Mouse (Mus musculus) liver, adult (tissue): ENCODE measurements around the gene Nipa1.

Experiments used
- GATA4 ChIP-seq: IDR thresholded peaks from 2 replicates; pipeline ENCODE4 v1.6.1; 2014; ENCODE audit warnings: mild to moderate bottlenecking, low read length; ENCODE audit not compliant: insufficient replicate concordance

The Nipa1 gene

DNA sequence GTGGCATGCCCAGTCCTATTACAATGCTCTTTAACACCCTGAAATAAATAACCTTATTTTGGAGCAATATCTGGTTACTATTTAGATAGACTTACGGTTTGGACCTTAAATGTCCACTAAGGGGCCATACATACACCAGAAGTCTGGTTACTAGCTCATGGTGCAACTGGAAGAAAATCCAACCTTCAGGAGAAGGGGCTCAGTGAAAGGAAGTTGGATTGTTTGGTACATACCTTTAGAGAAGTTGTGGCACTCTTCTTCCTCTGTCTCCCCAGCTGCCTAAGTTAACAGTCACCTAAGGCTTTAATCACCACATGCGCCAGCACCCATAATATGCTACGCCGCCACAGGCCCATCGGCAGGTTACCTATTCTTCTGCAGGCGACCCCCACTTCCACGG is 3.9 kb downstream of the Nipa1 start:
- no peak for TF ChIP-seq GATA4

- TF ChIP-seq GATA4 = no peak
Measured at GRCm38 (mm10) chr7:56015172-56015571, 4.6 kb downstream of the Nipa1 start.

GRCm38 (mm10) chr7:56013261-56014001 is 6.3 kb downstream of the Nipa1 start:
- no peak for TF ChIP-seq GATA4

- TF ChIP-seq GATA4 = no peak
Measured at GRCm38 (mm10) chr7:56011018-56011333, 8.8 kb downstream of the Nipa1 start.

- no peak for TF ChIP-seq GATA4
Measured at GRCm38 (mm10) chr7:56010318-56011017, 9.3 kb downstream of the Nipa1 start.

DNA sequence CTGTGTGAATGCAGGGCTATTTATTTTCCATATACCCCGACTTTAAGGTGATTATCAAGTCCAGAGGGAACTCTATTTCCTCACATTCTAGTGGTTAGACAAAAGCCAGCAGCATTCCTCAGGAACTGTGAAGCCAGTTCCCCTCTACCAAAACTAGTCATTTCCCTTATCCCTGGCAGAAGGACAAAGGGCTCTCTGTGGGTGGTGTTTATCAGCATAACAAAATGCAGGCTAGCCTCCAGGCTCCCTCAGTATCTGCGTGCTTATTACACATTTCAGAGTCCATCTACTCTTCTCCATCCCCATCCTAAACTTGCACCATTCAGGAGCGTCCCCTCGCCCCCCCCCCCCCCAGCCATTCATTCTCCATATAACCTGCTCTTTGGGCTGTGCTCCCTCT is 20.8 kb downstream of the Nipa1 start:
- TF ChIP-seq GATA4 = no peak

DNA sequence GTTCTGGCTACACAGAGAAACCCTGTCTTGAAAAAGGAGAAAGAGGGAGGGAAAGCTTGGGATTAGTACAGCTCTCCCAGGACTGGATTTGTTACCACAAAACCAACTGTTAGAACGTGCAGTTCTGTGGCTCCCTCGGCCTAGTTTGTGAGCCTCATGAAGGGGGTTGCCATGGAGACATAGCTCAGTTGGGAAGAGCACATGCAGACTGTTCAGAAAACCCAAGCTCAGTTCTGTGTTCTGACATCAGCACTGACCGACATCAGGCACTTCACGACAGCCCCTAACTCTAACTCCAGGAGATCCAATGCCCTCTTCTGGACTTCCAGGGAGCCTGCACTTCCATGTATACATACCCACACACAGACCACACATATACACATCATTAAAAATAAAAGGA is 24.7 kb downstream of the Nipa1 start:
- no peak for TF ChIP-seq GATA4

- no peak for TF ChIP-seq GATA4
Measured at GRCm38 (mm10) chr7:55991858-55992257, 27.9 kb downstream of the Nipa1 start.

DNA sequence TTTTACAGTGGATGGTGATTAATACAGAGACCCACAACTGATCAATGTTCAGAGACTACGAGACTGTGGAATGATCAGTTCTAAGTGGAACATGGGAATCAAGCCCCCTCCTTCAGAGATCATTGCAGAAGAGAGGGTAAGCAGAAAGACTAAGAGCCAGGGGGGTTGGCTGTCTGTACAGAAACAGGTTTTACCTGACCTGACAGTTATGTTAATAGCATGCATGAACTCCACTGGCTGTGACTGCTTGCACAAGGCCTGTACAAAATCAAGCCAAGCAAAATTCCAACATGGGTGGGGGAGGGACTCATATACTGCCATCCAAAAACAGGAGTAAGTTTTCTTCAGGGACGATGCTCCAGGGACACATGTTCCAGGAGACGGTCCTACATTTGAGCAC is 28.6 kb downstream of the Nipa1 start:
- TF ChIP-seq GATA4 = no peak

DNA sequence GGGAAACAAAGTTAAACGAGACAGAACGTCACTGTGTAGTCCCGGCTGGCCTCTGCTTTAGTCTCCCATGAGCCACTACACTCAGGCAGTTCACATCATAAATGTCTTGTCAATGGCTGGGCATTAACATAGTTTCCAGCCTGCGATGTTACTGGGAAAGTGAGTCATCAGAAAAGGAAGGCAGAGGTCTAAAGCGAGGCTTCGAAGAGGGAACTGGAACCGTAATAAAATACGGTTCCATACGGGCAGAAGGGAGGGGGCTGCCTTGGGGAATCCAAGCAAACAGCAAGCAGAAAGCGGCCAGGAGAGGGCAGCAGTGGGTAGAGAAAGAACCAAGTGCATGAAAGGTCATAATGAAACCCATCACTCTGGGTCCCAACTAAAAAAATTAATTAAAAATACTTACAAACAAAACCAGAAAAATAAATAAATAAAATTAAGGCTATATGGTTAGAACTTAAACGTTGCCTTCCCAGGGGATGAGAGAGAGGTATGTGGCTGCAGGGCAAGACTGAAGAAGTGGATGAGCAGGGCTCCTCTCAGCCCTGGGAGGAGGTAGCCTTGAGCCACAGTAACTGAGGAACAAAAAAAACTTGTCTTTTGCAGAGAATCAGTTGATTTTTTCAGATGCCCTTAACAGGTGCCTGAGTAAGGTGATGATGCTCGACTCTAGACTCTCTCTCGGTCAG is 33.1 kb downstream of the Nipa1 start:
- TF ChIP-seq GATA4 = no peak

- TF ChIP-seq GATA4 = no peak
Measured at GRCm38 (mm10) chr7:55984754-55985153, 35.0 kb downstream of the Nipa1 start.

- no peak for TF ChIP-seq GATA4
Measured at GRCm38 (mm10) chr7:55983107-55983506, 36.6 kb downstream of the Nipa1 start.

GRCm38 (mm10) chr7:55982010-55982700 is 37.6 kb downstream of the Nipa1 start:
- TF ChIP-seq GATA4 = no peak

GRCm38 (mm10) chr7:55981511-55981910 is 38.2 kb downstream of the Nipa1 start:
- no peak for TF ChIP-seq GATA4

DNA sequence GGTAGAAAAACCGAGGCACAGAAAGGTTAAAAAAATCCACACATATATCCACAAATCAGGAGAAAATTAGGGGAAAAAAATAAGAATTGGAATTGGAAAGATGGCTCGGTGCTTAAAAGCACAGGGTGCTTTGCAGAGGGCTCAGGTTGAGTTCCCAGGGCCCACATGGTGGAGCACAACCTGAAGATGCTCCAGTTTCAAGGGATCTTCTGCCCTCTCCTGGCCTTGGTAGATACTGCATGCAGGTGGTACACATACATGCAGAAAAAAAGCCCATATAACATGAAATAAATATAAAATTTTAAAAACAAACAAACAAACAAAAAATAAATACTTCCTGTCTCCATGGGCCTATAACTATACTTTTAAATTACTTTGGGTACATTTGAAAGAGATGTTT is 45.3 kb downstream of the Nipa1 start:
- TF ChIP-seq GATA4 = no peak

GRCm38 (mm10) chr7:55969415-55969814 is 50.3 kb downstream of the Nipa1 start:
- no peak for TF ChIP-seq GATA4
